Mouse (Mus musculus) right cerebral cortex, postnatal 10 days (tissue): ENCODE results near the gene Cyp2c55.

Source experiments
- DNase-seq, 2 experiments: peaks; one replicate each; pipeline ENCODE4 v3.0.0; 2021; ENCODE audit warnings: low spot score in 2 of 2

Cyp2c55 gene

DNA sequence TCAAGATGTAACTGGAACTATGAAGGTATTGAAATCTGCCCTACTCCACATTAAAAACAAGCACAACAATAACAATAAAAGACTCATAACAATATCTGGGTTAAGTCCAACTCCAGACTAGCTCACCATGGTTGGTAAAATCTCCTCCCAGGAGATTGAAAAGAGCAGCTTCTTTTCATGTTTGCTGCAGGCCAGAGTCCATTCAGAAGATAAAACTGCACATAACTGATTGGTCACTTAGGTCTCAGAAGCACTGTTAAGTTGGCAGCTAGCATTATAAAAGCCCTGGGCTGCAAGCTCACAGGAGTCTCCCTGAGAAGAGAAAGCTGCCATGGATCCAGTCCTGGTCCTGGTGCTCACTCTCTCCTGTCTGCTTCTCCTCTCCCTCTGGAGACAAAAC is at the start of gene Cyp2c55:
Gene Cyp2c55 (plus strand): TSS at position 305 of the 400 bp plus-strand sequence.
- DNase-seq = no peak

DNA sequence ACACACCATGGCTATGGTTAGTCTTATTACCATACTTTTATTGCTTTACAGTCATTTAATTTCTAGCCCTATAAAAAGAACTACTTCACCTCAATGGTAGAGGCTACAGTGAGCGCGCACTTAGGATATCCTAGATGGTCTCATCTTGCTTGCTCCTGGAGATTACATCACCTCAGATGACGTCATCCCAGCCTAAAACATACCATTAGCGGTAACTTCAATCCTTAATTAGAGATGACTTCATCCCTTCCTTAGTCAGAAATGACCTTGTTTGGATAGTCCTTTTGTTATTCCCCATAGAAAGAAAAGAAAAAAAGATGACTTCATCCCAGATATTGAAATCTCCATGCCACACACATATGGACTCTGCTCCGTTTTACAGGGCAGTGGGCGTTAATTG is 36.1 kb upstream of the Cyp2c55 start:
- DNase-seq = no peak

DNA sequence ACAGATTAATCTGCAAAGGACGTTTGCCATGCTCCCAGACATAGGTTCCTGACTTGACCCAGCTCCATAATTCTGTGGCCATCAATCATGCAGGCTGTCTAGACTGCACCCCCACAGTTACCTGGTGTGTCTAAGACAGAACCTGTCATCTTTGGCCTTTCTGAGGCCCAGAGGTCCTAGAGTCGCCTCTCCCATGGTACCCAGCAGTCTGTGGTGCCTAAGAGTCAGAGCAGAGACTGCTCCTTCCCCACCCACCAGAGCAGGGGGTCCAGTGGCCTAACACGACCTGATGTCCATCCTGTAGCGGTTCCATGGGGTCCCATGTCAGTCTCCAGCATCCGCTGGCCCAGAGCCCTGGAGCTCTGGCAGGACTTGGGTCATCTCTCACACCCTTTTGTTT is 34.2 kb upstream of the Cyp2c55 start:
- no peak for DNase-seq

DNA sequence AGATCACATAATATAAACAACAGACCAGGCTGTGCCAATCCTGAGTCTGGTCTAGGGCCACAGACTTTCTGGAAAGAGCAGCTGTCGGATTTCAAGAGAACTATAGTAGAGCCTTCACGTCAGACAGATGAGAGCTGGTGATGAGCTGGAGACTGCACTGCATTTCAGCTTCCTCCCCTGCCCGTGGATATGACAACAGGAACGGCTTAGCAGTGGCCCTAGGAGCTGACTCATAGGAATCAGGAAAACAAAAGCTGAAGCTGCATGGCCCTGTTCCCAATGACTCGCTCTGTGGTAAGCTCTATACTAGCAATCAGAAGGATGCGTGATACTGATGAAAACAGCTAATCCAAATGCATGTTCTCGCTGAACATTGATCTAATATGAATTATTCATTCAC is 33.2 kb upstream of the Cyp2c55 start:
- DNase-seq = no peak

DNA sequence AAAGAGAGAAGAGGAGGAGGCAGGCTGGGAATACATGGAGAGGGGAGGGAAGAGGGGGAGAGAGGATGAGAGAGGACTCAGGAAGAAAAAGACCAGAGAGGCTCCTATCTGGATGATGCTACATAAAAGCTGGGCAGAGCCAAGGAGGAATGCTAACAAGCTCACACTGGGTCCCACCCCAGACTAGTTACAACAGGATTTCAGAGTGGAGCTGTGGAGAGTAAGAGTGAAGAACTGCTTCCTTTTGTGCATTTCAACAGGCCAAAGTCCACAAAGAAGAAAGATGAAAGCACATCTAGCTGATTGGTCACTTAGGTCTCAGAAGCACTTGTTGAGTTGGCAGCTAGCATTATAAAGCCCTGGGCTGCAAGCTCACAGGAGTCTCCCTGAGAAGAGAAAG is 30.6 kb upstream of the Cyp2c55 start:
- no peak for DNase-seq

DNA sequence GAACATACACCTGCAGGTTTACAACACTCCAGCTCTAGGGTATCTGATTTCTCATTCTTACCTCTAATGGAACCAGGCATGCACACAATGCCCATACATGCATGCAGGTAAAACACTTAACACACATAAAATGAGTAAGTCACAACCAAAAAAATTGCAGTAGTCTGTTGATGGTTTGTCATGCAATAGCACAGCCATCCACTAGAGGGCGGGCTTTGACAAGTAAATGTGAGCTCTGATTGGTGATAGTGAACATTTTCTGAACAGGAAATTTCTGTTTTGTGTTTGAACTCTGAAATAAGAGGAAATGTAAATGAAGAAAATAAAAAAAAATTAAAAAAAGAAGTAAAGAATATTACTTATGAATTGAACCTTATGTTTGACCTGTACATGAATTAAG is 24.9 kb upstream of the Cyp2c55 start:
- DNase-seq = peak; percentile 77 to 87

DNA sequence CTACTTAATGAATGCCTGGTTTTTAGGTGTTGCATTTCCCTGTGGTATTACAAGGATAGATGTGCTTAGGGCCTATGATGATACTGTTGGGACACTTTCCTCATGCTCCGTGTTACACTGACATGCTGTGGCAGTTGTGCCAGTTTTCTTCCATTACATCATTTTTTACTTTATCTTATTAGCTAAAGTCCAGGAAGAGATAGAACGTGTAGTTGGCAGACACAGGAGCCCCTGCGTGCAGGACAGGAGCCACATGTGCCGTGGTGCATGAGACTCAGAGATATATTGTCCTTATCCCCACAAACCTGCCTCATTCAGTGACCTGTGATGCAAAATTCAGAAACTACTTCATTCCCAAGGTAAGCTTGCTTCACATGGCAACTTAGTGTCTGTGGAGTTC is 8.6 kb upstream of the Cyp2c55 start:
- no peak for DNase-seq

DNA sequence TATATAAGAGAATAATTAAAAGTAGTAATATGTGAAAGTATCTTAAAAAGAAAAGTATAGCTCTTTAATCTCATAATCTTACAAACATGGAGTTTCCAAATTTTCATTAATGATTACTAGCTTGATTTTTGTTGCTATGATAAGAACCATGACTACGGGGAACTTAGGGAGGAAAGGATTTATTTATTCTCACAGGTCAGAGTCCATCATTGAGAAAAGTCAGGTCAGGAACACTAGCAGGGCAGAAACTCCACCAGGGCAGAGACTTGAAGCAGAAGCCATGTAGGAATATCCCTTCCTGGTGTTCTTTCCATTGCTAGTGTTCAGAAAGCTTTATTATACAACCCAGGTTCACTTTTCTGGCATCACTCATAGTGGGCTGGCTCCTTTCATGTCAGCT is 8.1 kb upstream of the Cyp2c55 start:
- DNase-seq = no peak

DNA sequence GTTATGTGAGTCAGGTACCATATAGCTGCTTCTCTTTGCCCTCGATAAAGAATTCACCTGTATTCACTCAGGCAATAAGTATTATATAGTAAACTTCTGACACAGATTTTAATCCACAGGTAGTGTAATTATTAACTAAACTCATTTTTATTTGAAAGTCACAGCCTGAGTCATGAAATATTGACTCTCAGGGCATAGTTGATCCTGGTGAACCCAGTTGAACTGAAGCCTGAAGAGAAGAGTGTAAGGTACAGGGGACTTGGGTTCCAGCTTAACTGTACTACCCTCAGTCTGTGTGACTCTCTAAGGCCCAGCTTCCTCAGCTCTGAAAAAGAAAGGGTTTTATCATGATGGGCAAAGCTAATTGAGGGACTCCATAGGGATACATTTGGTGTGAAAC is 1.7 kb upstream of the Cyp2c55 start:
- no peak for DNase-seq

DNA sequence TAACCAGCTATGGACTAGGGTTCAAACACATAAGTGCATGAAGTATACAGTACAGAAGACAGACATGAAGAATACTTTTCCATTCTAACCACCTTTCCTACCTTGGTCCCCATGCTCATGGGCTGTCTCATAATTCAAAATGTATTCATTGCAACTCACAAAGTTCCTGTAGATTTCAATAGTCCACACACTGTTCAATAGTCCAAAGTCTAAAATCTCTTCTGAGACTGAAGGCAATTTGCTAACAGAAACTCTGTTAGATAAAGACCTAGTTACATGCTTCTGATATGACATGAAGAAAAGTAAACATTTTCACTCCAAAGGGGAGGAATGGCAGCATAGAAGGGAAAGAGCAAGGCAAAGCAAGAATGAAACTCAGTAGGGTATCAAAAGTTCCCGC is 51.1 kb downstream of the Cyp2c55 start:
- no peak for DNase-seq

DNA sequence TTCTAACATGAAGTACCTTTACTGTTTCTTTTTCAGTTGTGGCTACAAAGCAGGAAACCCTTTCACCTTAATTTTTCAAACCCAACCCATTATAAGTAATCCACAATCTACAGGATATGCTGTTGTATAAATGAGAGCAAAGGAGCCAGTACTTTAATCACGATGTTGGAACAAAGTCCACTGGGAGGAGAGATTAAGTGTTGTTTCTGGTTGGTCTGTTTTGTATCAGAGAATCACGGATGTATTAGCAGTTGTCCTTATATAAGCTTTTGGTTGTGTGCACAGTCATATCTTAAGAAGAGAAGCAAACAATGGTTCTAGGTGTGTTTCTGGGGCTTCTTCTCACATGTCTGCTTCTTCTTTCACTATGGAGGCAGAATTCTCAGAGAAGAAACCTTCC is 53.9 kb downstream of the Cyp2c55 start, which contains the start of gene Cyp2c65:
Gene Cyp2c65 (plus strand): TSS at position 297 of the 400 bp plus-strand sequence.
- DNase-seq = no peak
